Mouse (Mus musculus): ENCODE measurements around the gene Pnkd.
A peak's percentile ranks its signal among the peaks of the same experiment; 100 is the strongest.
"Not testable (repeated sequence)": the region's sequence is repeated elsewhere in the genome, so short reads cannot be mapped to it uniquely, and the experiment has no call there.

Pnkd gene

GRCm38 (mm10) chr1:74332241-74332763, 47.6 kb downstream of the Pnkd start:
- peak; percentile 97 for DNase-seq

- DNase-seq: peak; percentile 22
These were observed 48.2 kb downstream of the Pnkd start for GRCm38 (mm10) chr1:74332930-74333329.

GRCm38 (mm10) chr1:74334607-74335006, 49.9 kb downstream of the Pnkd start:
- DNase-seq: no peak

- DNase-seq: no peak
These were observed 50.3 kb downstream of the Pnkd start for GRCm38 (mm10) chr1:74335033-74335432.

- DNase-seq: no peak
These were observed 50.9 kb downstream of the Pnkd start for GRCm38 (mm10) chr1:74335436-74336170.

GRCm38 (mm10) chr1:74337241-74337771, 52.6 kb downstream of the Pnkd start:
- DNase-seq: no peak

GRCm38 (mm10) chr1:74338013-74338412, 53.3 kb downstream of the Pnkd start:
- DNase-seq: no peak

GRCm38 (mm10) chr1:74338626-74339025, 53.9 kb downstream of the Pnkd start:
- DNase-seq: no peak

GRCm38 (mm10) chr1:74339917-74340316, 55.2 kb downstream of the Pnkd start:
- no peak for DNase-seq

- DNase-seq: no peak
These were observed 55.6 kb downstream of the Pnkd start for GRCm38 (mm10) chr1:74340361-74340764.

GRCm38 (mm10) chr1:74340992-74341391, 56.3 kb downstream of the Pnkd start:
- not testable (repeated sequence) for DNase-seq

- DNase-seq: no peak
These were observed 57.2 kb downstream of the Pnkd start for GRCm38 (mm10) chr1:74341898-74342297.

GRCm38 (mm10) chr1:74342308-74342707, 57.6 kb downstream of the Pnkd start:
- DNase-seq: no peak

GRCm38 (mm10) chr1:74343161-74343560, 58.4 kb downstream of the Pnkd start:
- no peak for DNase-seq

- DNase-seq: no peak
These were observed 59.6 kb downstream of the Pnkd start for GRCm38 (mm10) chr1:74344163-74344916.

GRCm38 (mm10) chr1:74351185-74351769, 66.5 kb downstream of the Pnkd start:
- no peak for DNase-seq

GRCm38 (mm10) chr1:74352532-74353096, 67.9 kb downstream of the Pnkd start:
- DNase-seq: no peak

GRCm38 (mm10) chr1:74353453-74354229, 68.9 kb downstream of the Pnkd start:
- no peak for DNase-seq

GRCm38 (mm10) chr1:74357531-74357930, 72.8 kb downstream of the Pnkd start:
- no peak for DNase-seq

- no peak for DNase-seq
These were observed 75.3 kb downstream of the Pnkd start for GRCm38 (mm10) chr1:74359952-74360517.

GRCm38 (mm10) chr1:74361812-74362211, 77.1 kb downstream of the Pnkd start, which contains the start of gene Catip:
TSS of gene Catip (plus strand) at chr1:74362108.
- DNase-seq: peak; percentile 70

All from thymus, postnatal 14 days (tissue).